Mouse (Mus musculus) c-Kit-negative CD71-positive TER-119-positive erythroid progenitor cells, embryonic 14.5 days (primary cell): ENCODE data around the gene Pibf1.

Experiments
- DNase-seq: peaks from one replicate; pipeline ENCODE4 v3.0.0-alpha.2; 2013; ENCODE audit warnings: low read depth, low spot score

Pibf1 gene

DNA sequence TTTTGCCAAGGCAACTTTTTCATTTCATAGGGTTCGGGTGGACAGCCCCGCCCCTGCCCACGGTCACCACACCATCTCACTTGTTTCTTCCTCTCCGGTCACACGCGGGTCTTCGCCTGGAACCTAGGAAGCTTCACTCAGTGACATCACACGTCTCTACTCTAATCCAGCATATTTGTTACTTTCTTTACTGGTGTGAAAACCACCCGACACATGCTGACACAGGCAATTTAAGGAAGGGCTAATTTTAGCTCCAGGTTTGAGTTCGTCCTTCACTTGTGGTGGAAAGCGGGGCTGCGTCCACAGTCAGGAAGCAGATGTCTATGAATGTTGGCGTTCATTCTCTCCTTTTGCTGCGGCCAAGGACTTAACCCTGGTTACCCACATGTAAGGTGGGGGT lies 166.6 kb downstream of the Pibf1 start:
- no peak for DNase-seq

DNA sequence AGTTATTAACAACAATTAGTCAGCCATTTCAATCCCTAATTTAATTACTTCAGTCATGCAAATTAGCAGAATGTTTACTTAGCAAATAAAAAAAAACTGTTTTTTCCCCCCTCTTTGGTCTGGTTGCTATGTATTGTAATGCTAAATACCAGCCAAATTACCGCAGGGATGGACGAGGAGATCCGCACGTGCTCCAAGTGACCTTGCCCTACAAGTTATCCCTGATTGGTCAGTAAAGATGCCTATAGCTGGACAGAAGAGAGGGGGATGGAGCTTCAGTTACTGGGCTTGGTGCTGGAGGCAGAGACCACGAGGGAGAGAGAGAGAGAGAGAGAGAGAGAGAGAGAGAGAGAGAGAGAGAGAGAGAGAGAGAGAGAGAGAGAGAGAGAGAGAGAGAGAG lies 167.5 kb downstream of the Pibf1 start:
- no peak for DNase-seq

DNA sequence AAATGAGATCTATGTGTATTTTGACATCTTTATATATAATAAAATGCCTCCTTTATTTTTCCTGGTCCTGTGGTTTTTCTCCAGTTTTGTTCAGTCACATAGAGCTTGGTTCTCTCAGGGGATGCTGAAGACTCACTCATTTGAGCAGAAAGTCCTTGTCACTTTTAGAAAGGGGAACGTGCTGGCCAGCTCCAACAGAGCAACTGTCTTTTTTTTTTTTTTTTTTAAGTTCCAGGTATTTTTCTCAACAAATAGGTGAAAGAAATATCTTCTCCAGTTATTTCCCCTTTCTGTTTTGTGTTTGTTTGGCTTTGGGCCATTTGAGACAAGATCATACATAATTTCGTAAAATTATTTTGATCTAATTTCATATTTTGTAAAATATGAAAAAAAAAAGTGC lies 174.8 kb downstream of the Pibf1 start:
- no peak for DNase-seq

DNA sequence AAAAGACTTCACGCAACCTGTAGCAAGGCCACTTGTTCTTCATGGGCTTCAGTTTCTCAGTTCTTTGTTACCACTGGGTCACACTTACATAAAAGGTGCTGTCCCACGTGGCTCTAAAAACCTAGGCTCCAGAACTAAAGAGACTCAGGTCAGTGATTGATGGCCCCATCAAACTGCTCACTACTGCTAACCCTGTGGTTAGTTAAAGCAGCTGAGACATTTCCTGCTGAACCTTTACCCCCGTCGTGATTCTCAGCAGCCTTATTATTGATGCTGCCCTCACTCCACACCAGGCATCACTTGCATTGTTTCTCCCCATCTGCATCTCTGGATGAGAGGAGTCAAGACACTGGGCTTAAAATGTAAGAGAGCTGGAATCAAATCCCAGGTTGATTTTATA lies 176.6 kb downstream of the Pibf1 start:
- DNase-seq: no peak

DNA sequence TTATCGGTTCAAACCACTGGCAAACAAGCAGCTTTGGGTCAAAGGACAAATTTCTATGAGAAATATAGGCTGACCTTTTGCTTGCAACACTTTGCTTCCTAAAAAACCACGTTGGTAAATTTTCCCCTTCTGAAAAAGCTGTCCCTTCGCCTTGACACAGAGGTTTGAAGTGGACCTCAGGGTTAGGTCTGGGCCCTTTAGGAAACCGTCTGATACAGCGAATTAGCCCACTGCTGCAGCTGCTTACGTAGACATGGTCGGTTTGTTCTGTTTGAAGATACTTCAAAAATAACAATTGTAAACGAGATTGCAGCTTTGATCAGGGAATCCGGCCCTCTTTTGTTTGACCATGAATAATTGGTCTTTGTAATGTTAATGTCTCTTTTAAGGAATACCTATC lies 179.1 kb downstream of the Pibf1 start:
- DNase-seq: no peak

DNA sequence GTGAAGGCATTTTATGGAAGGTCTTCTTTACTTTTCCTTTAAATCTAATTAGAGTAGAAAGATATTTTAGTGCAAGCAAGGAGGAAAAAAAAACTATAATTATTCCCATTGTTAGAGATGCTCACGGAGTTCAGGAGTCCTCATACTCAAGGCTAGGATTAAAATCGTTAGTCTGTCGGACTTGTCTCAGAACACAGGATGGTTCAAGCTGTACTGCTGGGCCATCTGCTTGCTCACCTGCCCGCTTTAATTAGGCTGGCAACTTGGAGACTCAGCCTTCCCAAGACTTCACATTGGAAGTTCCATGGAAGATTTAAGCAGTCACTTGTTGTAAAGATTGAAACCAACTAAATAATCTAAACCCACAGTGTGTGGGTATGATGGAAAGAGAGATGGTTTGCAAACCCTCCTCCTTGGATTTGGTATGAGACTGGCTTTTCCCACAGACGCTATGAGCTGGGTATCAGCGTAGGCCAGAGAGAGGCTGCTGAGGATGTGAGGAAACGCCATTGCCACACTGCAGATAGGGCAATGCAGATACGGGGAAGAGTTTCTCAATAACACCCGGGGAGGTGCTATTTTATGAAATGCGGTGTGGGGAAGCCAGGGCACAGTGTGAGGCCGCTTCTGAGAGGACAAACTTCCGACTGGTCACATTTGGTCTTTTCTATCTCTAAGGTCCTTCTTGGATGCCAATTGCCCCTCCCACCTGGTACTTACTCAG lies 179.7 kb downstream of the Pibf1 start:
- no peak for DNase-seq

DNA sequence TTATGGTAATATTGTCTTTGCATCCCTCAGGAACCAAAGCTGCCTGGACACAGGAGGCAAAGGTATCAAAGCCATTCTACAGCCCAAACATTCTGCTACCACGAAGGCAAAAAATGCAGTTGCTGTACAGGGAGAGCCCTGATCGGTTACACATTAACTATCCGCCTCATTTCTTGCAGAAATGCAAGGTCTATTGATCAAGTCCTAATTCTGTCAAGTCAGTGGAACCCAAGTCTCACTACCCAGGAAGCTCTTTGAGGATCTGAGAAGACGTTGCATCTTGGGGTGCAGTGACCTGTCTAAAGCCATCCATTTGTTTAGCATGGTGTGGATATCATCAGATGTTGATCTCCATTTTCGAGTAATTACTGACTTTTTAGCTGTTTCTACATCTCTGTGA lies 181.2 kb downstream of the Pibf1 start:
- DNase-seq: no peak

DNA sequence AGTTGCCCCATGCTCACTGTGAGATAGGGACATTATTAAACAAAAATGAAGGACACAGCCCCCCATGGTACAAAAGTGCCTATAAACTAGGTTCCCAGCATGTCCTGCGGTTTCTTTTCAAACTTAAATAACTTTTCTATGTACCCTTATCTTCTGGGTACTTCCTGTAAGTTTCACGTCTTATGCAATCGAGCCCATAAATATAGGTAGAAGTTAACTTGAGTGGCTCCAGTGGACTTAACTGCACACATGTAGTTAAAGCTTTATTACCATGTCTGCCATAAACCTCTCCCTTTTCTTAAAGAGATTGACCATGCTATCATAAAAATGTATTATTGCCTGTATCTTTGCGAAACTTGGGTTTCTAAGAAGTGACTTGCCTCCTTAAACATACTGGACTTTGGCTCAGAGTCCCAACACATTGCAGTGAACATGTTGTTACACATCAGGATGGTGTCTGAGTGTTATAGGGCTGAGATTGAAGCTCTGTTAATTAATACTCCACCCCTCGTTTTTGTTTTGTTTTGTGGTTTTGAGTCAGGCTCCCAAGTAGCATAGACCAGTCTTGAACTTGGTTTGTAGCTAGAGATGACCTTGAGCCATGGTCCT lies 181.7 kb downstream of the Pibf1 start:
- no peak for DNase-seq

DNA sequence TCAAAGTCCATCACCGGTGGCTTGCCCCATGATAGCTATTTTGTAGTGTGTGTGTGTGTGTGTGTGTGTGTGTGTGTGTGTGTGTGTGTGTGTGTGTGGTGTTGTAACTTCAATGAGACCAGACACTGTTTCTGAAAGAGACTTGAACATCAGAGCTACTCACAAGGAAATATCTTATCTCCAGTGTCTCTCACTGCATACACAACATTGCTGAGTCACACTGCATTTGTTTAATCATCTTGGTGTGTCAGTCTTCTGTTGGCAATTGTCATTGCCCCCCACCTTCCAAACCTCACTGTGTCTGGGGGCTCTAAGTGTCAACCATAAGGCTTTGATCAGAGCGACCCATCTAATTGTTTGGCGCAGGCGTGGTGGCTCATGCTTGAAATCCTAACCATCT lies 186.3 kb downstream of the Pibf1 start:
- no peak for DNase-seq

DNA sequence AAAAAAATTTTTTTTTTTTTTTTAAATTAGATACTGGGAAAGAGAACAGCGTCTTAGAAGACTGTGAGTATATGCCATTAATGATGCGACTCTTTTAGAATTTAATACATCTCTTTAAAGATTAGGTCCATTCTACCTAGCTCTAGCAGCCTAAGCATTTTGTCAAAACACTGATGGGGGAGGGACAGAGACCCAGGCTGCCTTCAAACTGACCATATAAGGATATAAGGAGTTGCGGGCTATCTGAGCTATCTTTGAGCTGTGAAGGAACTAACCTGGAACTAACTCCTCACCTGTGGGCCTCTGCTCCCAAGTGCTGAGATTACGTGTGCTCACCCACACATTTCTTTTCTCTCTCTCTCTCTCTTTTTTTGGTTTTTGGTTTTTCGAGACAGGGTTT lies 193.0 kb downstream of the Pibf1 start:
- no peak for DNase-seq

DNA sequence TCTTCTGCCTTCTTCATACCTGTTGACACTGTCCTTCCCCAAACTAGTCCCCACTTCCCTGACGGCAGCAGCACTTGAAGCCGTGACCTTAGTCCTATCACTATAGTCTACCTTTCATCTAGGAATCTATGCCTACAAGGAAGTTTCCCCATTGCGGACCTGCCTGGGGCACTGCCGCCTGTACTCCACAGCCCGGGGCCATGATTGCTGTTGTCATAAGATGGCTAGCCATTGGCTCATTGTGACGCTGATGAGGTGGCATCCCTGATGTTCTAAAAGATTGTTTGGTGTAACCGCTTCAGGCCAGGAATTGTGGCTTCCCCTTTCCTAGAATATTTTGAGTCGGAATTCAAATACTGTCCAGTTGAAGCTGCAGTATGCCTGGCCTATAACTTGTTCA lies 195.2 kb downstream of the Pibf1 start:
- DNase-seq: no peak

DNA sequence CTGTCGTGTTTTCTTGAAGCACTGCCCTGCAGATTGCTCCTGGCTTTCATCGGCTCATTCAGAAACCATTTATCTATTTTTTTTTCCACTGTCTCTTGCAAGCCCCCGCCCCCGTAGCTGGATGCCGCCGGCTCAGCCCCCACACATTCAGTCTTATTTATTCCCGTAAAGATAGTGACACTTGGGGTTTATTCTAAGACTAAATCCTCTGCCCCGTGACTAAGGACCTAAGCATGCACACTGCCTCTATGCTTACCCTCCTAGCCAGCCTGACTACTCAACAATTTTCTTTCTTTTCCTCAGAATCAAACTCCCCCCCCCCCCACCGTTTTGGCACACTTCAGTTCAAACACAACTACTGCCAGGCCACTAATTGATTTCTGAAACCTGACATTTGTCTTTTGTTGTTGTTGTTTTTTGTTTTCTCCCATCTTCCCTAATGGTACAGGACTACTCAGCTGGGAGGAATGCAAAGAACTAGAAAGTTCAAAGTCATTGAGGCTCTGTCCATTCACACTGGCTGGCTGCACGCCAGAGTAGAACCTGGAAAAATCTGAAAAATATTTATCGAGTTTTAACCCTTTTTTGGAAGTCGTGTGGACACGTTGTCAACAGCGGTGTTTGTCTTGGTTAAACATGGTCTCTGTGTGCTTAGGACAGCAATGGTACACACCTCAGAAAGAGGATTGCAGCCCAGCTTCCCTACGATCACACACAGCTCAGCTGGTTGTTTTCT lies 196.6 kb downstream of the Pibf1 start:
- DNase-seq: no peak

DNA sequence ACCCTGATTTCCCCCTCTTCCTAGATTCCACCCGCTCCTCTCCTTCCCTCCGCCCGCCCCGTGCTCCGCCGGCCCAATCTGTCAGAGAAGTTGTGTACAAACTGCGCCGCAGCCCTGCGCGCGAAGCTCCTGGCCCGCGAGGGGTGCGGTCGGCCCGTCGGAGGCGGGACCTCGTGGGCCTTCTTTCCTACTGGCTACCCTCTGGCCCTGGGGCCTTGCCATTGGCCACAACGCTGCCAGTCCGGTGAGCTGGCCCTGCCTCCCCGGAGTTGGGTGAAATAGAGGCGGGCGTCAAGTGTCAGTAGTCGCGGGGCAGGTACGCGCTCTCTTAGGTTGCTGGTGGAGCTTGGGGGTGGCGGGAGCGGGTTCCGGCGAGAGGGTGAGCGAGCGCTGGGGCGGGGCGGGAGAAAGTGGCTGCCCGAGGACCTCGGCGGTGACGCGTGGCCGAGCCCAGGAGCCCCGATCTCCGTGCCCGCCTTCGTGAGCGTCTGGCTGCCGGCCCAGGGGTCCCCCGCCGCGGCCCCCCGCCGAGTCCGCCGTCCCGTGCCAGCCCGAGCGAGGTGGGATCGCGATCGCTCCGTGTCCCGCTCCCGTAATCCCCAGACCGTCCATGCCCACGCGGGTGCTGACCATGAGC lies 199.3 kb downstream of the Pibf1 start, which contains the start of gene Klf5:
Gene Klf5, plus strand, starts transcription at position 307 of the 637 bp plus-strand sequence.
- DNase-seq: peak; percentile 64

DNA sequence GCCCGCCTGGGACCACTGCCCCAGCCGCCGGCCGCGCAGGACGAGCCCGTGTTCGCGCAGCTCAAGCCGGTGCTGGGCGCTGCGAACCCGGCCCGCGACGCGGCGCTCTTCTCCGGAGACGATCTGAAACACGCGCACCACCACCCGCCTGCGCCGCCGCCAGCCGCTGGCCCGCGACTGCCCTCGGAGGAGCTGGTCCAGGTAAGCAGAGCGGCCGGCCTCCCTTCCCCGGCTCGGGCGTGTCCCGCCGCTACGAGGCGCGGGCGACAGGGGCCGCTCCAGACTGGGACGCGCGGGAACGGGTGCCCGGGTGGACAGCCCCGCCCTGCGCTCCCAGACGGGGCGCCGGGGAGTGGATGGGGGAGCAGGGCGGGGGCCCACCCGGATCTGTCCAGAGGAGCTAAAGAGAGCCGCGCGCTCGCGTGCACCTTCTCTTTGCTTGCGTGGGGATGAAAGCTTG lies 199.8 kb downstream of the Pibf1 start:
- peak; percentile 17 for DNase-seq

DNA sequence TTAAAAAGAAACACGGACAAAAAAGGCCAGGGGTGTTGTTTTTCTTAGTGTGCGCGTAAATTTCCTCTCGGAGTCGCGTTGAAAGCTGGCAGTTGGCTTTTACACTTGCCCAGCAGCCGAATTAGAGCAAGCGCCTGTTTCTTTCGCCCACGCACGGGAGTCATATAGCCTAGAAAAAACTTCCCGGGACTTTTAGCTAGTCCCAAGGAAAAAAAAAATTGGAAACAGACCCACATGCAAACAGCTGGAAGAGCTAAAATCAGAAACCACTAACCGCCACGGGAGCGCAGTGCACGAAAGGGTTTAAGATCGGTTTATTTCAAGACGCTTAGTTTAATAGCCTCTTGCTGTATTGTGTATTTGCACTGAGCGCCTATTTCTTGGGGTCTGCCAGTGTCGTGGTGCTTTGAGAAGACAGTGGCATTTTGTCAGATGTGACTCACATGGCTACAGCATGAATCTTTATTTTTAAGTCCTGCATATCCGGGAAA lies 200.5 kb downstream of the Pibf1 start:
- DNase-seq: no peak

DNA sequence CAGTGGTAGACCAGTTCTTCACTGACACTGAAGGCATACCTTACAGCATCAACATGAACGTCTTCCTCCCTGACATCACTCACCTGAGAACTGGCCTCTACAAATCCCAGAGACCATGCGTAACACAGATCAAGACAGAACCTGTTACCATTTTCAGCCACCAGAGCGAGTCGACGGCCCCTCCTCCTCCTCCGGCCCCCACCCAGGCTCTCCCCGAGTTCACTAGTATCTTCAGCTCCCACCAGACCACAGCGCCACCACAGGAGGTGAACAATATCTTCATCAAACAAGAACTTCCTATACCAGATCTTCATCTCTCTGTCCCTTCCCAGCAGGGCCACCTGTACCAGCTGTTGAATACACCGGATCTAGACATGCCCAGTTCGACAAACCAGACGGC lies 202.2 kb downstream of the Pibf1 start:
- DNase-seq: no peak
